Mouse (Mus musculus) lung, adult 2 months (tissue): ENCODE results near the gene BC048562.

Experiments
- CTCF ChIP-seq: fragments of 200-500 bp; IDR thresholded peaks from 2 replicates; pipeline ENCODE4 v1.5.1; 2011; ENCODE audit warnings: mild to moderate bottlenecking, low read length, control low read depth; ENCODE audit not compliant: insufficient read depth
- POLR2A ChIP-seq: fragments of 200-500 bp; IDR thresholded peaks from 2 replicates; pipeline ENCODE4 v1.6.1; 2011; ENCODE audit warnings: low read depth, mild to moderate bottlenecking, control low read depth, low read length, borderline replicate concordance; ENCODE audit errors: extremely low read depth

- TF ChIP-seq POLR2A (no peak), CTCF (no peak)
Observed at GRCm38 (mm10) chr9:108386816-108387215, 49.5 kb upstream of the BC048562 start.
